Mouse (Mus musculus) intestine, embryonic 16.5 days (tissue): Measurements from ENCODE around the gene Il9. TPM values are rescaled to one million over a fixed set of nuclear protein-coding genes. Genes with fewer than 3 reads are reported as not detected.

Experiments used
- ATAC-seq: fragments of 200-750 bp; cut with Nextera tagmentation; 2 replicates; pipeline ENCODE4 v1.8.0; 2017; ENCODE audit warnings: moderate TSS enrichment, moderate library complexity
- H3K27ac ChIP-seq: fragments of 300-500 bp; sonication (generic); 2 replicates; pipeline ENCODE4 v1.5.1; 2014; ENCODE audit warnings: mild to moderate bottlenecking, low read length
- H3K27me3 ChIP-seq: fragments of 300-500 bp; sonication (generic); replicated peaks from 2 replicates; pipeline ENCODE4 v1.6.1; 2014; ENCODE audit warnings: low read length, control low read depth, mixed read lengths; ENCODE audit not compliant: control insufficient read depth, insufficient read depth
- H3K36me3 ChIP-seq: fragments of 300-500 bp; sonication (generic); 2 replicates; pipeline ENCODE4 v1.6.1; 2014; ENCODE audit warnings: low read length, control low read depth; ENCODE audit not compliant: control insufficient read depth, insufficient read depth
- H3K4me1 ChIP-seq: fragments of 300-500 bp; sonication (generic); 2 replicates; pipeline ENCODE4 v1.6.1; 2014; ENCODE audit warnings: low read length, control low read depth, mixed read lengths; ENCODE audit not compliant: control insufficient read depth, insufficient read depth
- H3K4me2 ChIP-seq: fragments of 300-500 bp; sonication (generic); 2 replicates; pipeline ENCODE4 v1.6.1; 2014; ENCODE audit warnings: low read depth, low read length, control low read depth
- H3K4me3 ChIP-seq: fragments of 300-500 bp; sonication (generic); 2 replicates; pipeline ENCODE4 v1.5.1; 2014; ENCODE audit warnings: mild to moderate bottlenecking, low read length
- H3K9ac ChIP-seq: fragments of 300-500 bp; sonication (generic); 2 replicates; pipeline ENCODE4 v1.6.1; 2014; ENCODE audit warnings: low read depth, low read length
- H3K9me3 ChIP-seq: fragments of 300-500 bp; sonication (generic); 2 replicates; pipeline ENCODE4 v1.6.1; 2016; ENCODE audit warnings: low read length, control low read depth; ENCODE audit not compliant: control insufficient read depth
- WGBS: fragments of 180-500 bp; shearing (Covaris S2); extraction: QIAGEN DNeasy Blood & Tissue Kit; methylation state at CpG from one replicate; pipeline ENCODE4 v1.1.7; 2014; 5-methylcytosine and 5-hydroxymethylcytosine counted together
- polyA plus RNA-seq: library from polyadenylated mRNA; unstranded; fragments of >200 nt; fragmentation: Nextera tagmentation; extraction: Ambion mirVana; gene quantifications from 2 replicates; pipeline ENCODE4 v1.2.1, GENCODE M21; 2015

Gene Il9
- polyA plus RNA-seq, 1 experiment from 2014 or later: not detected

GRCm38 (mm10) chr13:56513595-56513994 lies 31.5 kb upstream of the Il9 start:
- no peaks in the 10 kb centered on the region for H3K27me3 ChIP-seq
- no peaks in the 10 kb centered on the region for H3K9me3 ChIP-seq
- no peak for ATAC-seq

GRCm38 (mm10) chr13:56509796-56510195 lies 27.8 kb upstream of the Il9 start:
- 83% methylated on average over 2 of the region's 2 CpGs for WGBS
- H3K4me3 ChIP-seq: no peak overlapping the region
- ATAC-seq: no peak
- no peak overlapping the region for H3K9ac ChIP-seq
- no peaks in the 10 kb centered on the region for H3K4me1 ChIP-seq
- H3K9me3 ChIP-seq: no peaks in the 10 kb centered on the region
- no peak overlapping the region for H3K27ac ChIP-seq
- no peaks in the 10 kb centered on the region for H3K36me3 ChIP-seq
- no peaks in the 10 kb centered on the region for H3K27me3 ChIP-seq
- no peak overlapping the region for H3K4me2 ChIP-seq

More at GRCm38 (mm10) chr13:56513595-56513994, 31.5 kb upstream of the Il9 start:
- Histone ChIP-seq H3K36me3 (no peaks in the 10 kb centered on the region), H3K4me3 (no peak overlapping the region), H3K9ac (no peak overlapping the region), H3K4me2 (no peak overlapping the region), H3K27ac (no peak overlapping the region), H3K4me1 (no peaks in the 10 kb centered on the region)

DNA sequence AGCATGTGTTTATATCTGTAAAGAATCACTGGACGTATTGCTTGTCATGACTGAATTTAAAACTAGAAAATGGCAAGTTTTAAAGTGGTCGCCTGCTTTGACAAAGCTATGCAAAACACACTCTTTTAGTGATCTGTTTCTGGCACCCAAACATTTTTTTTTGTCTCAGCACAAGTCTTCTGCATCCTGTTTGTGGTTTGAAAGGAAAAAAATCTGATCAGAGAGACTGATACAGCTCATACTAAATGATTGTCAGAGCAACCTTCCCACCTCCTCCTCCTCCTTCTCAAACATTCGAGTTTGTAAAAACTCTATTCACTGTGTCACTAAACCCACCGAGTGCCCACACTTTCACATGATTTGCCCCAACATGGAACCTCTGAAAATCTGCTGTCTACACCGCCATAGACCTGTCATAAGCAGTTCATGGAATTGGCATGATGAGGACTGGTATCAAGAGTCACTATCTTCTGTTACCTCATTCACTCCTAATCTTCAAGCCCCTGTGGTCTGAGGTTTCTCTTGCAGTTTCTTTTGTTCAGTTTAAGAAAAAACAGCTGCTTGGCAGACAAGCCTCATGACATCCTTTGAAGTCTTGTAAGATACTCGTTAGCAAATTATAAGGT lies 24.9 kb upstream of the Il9 start:
- no peak overlapping the region for H3K4me3 ChIP-seq
- no peaks in the 10 kb centered on the region for H3K36me3 ChIP-seq
- no peak for ATAC-seq
- no peaks in the 10 kb centered on the region for H3K9me3 ChIP-seq
- H3K4me2 ChIP-seq: no peak overlapping the region
- H3K27me3 ChIP-seq: no peaks in the 10 kb centered on the region
- no peak overlapping the region for H3K9ac ChIP-seq
- no peaks in the 10 kb centered on the region for H3K4me1 ChIP-seq
- H3K27ac ChIP-seq: no peak overlapping the region
- WGBS: 71% methylated on average over 6 of the region's 6 CpGs

- ATAC-seq: no peak
- Histone ChIP-seq H3K4me1 (no peaks in the 10 kb centered on the region), H3K9ac (no peak overlapping the region), H3K27me3 (no peaks in the 10 kb centered on the region), H3K4me3 (no peak overlapping the region), H3K27ac (no peak overlapping the region), H3K9me3 (no peaks in the 10 kb centered on the region), H3K4me2 (no peak overlapping the region), H3K36me3 (no peaks in the 10 kb centered on the region)
- 76% methylated on average over 6 of the region's 6 CpGs for WGBS
Observed at GRCm38 (mm10) chr13:56501866-56502420, 19.9 kb upstream of the Il9 start.

DNA sequence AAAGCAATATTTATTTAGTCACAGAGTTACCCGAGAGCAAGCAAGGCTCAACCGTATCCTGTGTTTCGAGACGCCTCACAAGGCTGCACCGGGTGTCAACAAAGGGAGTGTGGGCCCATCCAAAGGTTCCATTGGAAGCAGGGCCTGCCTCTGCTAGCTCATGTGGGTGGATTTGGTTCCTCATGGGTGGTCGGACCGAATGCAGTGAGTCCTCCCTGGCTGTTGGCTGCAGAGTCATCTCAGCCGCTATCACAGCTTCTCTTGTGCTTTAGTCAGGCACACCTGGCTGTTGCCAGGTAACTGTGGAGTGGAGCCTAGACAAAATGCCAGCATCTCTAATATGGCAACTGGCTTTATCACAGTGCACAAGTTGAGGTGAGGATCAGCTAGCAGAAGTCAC lies 18.6 kb upstream of the Il9 start:
- no peak for ATAC-seq
- WGBS: 79% methylated on average over 8 of the region's 8 CpGs

DNA sequence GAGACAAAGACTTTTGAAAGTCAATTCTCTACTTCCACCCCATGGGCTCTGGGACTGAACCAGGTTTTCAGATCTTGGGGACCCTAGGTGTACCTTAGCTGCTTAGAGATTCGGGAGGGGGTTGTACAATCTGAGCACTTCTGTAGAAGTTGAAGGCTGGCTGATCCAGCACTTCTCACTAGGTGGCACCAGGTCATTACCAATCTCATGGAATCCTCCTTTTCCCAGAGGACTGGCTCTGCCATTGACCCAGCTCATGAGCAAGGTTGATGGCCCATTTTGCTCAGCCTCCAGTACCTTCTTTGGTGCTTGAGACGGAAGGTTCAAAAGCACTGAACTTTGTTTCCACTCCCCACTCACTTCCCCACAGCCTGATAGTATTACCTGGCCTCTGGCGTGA lies 18.1 kb upstream of the Il9 start:
- Histone ChIP-seq H3K9me3 (no peaks in the 10 kb centered on the region), H3K27ac (no peak overlapping the region), H3K4me1 (no peaks in the 10 kb centered on the region), H3K27me3 (no peaks in the 10 kb centered on the region), H3K36me3 (no peaks in the 10 kb centered on the region), H3K9ac (no peak overlapping the region), H3K4me3 (no peak overlapping the region), H3K4me2 (no peak overlapping the region)
- 62% methylated on average over 3 of the region's 3 CpGs for WGBS
- ATAC-seq: no peak

More for the DNA sequence above, 18.6 kb upstream of the Il9 start:
- Histone ChIP-seq H3K36me3 (no peaks in the 10 kb centered on the region), H3K9me3 (no peaks in the 10 kb centered on the region), H3K4me1 (no peaks in the 10 kb centered on the region), H3K27ac (no peak overlapping the region), H3K9ac (no peak overlapping the region), H3K4me2 (no peak overlapping the region), H3K27me3 (no peaks in the 10 kb centered on the region), H3K4me3 (no peak overlapping the region)

- Histone ChIP-seq H3K27me3 (no peaks in the 10 kb centered on the region), H3K36me3 (no peaks in the 10 kb centered on the region), H3K4me2 (no peak overlapping the region), H3K9me3 (no peaks in the 10 kb centered on the region), H3K4me3 (no peak overlapping the region), H3K4me1 (no peaks in the 10 kb centered on the region), H3K9ac (no peak overlapping the region), H3K27ac (no peak overlapping the region)
- 72% methylated on average over 3 of the region's 3 CpGs for WGBS
- ATAC-seq: no peak
Observed at GRCm38 (mm10) chr13:56494440-56494839, 12.4 kb upstream of the Il9 start.

GRCm38 (mm10) chr13:56488012-56488411 lies 6.0 kb upstream of the Il9 start:
- Histone ChIP-seq H3K27ac (no peak overlapping the region), H3K27me3 (no peaks in the 10 kb centered on the region), H3K9me3 (no peaks in the 10 kb centered on the region), H3K4me1 (no peaks in the 10 kb centered on the region), H3K9ac (no peak overlapping the region), H3K4me2 (no peak overlapping the region), H3K36me3 (no peaks in the 10 kb centered on the region), H3K4me3 (no peak overlapping the region)
- ATAC-seq: no peak
- 54% methylated on average over 5 of the region's 5 CpGs for WGBS

DNA sequence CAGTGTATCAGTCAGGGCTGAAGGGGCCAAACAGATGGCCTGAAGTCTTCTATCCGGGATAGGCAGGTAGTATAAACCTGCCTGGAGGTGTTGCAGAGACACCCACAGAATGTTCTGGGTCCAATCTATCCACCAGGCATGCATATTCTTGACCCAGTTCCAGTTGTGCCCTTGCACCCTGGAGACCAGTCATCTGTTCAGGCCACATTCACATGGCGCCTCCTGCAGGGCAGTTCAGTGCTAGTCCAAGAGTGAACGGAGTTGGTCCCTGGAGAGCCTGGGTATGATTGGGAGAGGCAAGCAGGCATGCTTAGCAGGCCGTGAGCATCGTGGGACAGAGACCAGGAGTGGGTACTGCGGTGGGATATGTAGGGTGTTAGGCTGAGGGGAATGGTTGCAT lies 4.0 kb downstream of the Il9 start:
- Histone ChIP-seq H3K4me2 (no peak overlapping the region), H3K27ac (no peak overlapping the region), H3K4me1 (no peaks in the 10 kb centered on the region), H3K4me3 (no peak overlapping the region), H3K27me3 (no peaks in the 10 kb centered on the region), H3K36me3 (no peaks in the 10 kb centered on the region), H3K9ac (no peak overlapping the region), H3K9me3 (no peaks in the 10 kb centered on the region)
- WGBS: 78% methylated on average over 6 of the region's 6 CpGs
- ATAC-seq: no peak

DNA sequence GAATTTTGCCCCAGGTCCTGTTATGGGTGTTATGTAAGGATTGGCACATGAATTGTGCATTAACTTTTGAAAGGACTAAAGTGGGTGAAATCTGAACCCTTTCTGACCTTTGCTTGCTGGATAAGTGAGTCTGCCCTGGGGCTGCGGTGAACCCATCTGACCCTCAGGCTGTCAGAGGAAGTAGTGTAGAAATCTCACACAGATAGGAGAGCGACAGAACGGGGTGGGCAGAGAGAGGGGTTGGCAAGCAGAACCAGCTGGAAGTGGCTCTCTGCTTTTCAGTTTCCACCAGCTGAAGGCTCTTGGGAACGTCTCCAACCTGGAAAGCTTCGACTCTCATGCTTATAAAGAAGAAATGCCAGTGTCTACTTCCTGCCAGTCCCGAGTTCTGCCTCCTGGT lies 4.8 kb downstream of the Il9 start:
- WGBS: 41% methylated on average over 6 of the region's 6 CpGs
- Histone ChIP-seq H3K4me2 (no peak overlapping the region), H3K4me3 (no peak overlapping the region), H3K27ac (no peak overlapping the region), H3K9ac (no peak overlapping the region), H3K36me3 (no peaks in the 10 kb centered on the region), H3K27me3 (no peaks in the 10 kb centered on the region), H3K9me3 (no peaks in the 10 kb centered on the region), H3K4me1 (no peaks in the 10 kb centered on the region)
- ATAC-seq: no peak
